Mouse (Mus musculus): Measurements from ENCODE around the gene Ccdc88a.
"Not testable (repeated sequence)": the region's sequence is repeated elsewhere in the genome, so short reads cannot be mapped to it uniquely, and the experiment has no call there.

The Ccdc88a gene

DNA sequence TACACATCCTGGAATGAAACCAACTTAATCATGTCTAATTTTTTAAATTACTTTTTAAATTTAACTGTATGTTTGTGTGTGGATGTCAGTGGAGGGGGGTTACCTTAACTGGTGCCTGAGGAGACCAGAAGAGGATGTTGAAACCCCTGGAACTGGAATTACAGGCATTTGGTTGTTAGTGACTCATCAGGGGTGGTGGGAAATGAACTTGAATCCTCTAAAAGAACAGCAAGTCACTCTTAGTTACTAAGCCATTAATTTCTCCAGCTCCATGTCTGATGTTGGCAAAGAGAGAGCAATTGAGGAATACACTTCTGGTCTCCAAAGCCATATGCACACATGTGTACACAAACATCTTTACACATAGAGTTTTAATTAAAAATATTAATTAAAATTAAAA, 101.2 kb downstream of the Ccdc88a start:
- no peak for DNase-seq

DNA sequence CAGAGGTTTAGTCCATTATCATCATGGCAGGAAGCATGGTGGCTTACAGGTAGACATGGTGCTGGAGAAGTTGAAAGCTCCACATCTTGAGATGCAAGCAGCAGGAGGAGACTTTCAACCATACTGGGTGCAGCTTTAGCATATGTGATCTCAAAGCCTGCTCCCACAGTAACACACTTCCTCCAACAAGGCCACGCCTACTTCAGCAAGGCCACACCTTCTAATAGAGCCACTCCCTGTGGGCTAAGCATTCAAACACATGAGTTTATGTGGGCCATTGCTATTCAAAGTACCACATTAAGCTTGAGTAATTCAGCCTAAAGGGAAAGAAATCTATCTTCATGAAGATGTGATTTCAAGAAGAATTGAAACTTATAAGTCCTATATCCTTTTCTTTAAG, 119.7 kb downstream of the Ccdc88a start:
- no peak for DNase-seq

DNA sequence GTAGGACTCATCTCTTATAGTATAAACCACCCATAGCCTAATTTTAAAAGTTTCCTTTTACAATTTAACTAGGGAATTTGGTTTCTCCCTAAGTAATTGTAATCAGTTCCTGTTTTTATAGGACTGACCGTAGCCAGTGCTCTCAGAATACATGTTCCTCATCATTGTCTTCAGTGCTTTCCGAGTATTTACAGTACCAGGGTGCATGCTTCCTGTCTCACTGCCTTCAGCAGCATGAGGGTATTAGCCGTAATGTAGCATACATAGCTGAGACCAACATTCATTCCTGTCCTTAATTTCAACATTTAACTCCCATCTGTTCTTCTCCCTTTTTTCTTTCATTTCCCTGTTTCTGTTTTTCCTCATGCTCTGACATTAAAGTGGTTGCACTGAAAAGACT, 123.5 kb downstream of the Ccdc88a start:
- DNase-seq = no peak

DNA sequence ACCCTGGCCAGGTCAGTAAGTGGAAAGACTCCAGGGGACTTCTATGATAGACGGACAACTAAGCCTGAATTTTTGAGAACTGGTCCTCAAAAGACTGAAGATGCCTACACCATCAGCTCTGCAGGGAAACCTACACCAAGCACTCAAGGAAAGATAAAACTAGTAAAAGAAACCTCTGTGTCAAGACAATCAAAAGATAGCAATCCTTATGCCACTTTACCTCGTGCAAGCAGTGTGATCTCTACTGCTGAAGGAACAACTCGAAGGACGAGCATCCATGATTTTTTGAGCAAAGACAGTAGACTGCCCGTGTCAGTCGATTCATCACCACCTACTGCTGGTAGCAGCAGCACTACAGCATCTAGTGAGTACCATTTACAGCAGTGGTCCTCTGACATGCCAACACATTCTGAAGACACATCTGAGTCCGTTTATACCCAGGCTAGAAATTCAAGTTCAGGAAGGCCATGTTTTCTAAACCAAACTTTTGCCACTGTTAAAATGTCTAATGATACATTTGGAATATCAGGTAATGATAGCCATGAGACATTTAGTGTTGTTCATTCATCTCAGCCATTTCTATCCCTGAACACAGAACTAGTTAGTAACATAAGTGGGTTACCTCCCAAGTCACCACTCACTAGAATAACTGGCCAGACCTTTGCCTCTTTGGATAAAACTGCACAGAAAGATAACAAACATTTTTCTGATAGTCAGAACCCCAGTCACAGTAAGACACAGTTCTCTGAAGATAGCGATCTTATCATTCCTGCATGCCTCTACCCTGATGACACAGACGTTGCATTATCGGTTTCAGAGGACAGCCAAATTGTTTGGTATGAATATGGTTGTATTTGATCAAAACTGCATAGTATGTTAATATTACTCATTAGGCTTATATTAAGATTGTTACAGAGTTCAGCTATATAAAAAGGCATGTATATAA, 130.8 kb downstream of the Ccdc88a start:
- DNase-seq = no peak

DNA sequence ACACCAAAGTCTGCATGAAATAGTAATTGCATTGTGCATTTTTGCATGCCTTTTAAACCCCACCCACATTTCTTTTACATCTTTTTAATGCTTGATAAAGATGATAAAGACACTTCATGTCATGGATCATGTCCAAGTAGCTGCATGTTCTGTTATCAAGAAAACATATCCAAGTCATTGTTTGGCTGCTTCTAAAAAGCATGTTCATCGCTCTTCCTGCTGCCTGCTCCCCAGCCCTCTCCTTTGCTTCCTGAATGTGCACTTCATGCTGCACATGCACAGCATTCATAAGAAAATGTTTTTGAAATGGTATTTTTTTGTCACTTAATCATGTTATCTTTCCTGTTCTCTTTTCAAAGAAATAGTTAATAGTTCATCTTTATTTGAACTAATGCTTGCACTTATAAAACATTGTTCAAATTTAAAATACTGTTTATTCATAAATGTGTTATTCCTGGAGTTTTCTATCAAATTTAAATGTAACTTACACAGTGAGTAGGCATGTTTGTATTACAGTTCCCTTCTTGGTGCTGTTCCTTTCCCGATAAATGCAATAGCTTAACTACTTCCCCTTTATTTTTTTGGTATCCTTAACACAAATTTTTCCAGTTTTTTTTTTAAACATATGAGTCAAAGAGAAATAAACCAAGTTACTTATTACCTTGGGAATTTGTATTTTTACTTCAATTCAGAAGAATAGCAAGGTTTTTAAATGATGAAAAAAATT, 131.6 kb downstream of the Ccdc88a start:
- DNase-seq = no peak

DNA sequence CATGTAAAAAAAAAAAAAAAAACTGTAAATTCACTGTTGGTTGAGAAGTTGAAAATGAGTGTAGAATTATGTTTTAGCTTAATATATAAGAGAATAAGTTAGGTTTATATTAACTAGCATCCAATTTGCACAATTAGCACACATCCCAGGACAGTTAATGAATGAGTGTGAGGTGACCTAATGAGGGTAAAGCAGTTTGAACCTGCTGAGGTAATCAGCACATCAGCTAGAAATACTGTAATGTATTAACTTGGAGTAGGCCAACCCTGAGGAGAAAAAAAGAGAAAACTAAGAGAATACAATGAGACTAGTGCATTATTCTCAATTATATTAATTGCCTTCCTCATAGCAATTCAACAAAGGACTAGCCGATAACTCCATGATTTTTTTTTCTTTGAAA, 136.0 kb downstream of the Ccdc88a start:
- no peak for DNase-seq

DNA sequence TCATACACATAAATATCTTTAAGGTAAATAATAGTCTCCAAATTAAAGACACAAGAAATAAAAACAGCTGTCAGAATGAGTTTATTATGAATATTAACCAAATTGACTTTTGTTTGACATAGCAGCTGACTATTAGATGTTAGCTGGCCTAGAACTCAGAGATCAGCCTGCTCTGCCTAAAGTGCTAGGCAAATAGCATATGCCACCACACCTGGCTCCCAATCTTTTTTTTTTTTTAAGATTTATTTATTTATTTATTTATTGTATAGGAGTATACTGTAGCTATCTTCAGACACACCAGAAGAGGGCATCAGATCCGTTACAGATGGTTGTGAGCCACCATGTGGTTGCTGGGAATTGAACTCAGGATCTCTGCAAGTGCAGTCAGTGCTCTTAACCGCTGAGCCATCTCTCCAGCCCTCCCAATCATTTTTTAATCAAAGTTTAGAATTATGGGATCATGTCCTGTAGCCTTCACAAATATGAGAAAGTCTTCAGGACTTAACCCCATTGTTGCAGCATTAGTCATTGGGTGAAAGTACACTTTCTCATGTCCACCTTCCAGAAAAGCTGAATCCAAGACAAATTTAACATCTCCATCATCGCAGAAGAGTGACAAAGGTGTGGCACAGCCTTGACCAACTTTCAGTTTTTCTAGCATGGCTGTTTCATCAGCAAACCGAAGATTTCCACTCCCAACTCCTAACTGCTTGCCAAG, 139.5 kb downstream of the Ccdc88a start:
- DNase-seq = no peak

DNA sequence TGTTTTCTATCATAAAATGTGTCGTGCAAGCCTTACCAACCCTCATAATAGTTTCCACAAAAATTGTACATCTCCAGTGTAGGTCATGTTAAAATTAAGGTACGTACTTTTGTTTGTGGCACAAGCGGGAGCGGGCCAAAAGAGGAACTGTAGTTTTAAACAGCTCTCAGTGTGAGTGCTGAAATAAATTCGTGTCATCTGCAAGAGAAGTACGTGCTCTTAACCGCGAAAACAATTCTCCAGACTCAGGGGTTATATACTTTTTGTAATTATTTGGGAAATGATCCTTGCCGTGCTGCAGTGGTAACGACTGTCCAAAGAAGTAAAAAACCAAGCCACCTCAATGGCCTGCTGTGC, 140.8 kb downstream of the Ccdc88a start:
- DNase-seq = no peak

DNA sequence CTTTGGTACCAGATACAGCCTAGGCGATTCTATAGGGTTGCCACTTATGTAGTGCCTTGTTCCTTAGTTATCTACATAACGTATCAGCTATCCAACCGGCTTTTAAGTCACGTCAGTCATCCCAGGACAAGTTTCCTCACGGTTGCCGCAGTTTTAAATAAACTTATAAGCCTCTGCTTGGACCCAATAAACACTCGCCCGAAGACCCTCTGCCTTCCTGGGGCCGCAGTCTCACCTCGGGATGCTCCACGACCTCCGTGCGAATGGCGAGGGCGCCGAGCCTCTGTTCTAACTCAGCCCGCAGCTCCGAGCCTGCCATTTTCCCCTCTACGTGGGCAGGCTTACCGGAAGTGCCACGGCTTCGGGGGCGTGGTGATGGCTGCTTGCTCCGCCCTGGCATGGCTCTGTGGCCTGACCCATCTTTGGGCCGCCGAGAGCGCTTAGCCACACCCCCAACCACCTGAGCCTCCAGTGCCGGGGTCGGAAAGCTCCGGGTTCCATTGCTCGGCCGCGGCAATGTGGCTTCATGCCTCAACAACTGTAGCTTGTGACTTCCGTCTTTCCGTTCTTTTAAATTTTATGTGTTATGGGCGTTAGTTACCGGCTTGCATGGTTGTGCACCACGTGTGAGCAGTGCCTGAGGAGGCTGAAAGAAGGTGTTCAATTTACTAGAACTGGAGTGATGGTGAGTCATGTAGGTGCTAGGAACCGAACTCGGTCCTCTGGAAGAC, 141.4 kb downstream of the Ccdc88a start, which contains the start of gene Prorsd1:
Gene Prorsd1 (minus strand): TSS at position 352 of the 731 bp plus-strand sequence.
- peak; percentile 93 to 94 for DNase-seq

DNA sequence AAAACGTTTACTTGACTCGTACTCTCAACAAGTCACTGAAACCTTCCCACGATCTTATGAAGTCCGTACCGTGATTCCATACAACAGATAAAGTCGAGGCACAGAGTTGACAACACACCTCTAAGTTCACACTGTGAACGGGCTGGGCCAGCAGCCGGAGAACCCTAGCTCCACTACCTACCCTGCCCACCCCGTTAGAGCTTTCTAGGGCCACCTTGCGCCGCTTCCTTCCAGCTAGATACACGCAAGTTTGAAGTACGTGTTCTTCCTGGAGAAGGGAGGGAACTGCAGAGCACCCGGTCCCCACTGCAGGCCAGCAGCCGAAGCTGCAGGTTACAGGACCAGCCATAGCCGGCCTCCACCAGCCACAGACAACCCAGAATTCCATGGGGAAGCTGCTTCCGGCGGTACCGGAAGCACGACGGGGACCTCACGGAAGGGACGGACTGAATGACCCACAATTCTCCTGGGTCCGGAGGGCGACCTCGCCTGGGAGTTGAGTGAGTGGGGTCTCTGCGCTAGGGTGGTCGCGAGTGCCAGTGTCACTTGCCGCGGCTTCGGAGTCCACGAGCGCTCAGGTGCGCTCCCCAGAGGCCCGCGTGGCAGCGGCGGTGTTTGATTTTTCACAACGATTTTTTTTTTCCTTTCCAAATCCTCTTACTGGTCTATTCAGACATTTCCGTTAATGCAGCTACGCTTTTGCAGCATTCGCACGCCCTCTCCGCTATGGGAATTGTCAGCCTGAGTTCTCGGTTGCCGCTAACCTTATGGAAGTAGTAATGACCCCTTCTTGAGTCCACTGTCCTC, 152.7 kb downstream of the Ccdc88a start, which contains the start of gene Mtif2:
Gene Mtif2 (plus strand): TSS at position 421 of the 807 bp plus-strand sequence.
- peak; percentile 68 to 76 for DNase-seq

DNA sequence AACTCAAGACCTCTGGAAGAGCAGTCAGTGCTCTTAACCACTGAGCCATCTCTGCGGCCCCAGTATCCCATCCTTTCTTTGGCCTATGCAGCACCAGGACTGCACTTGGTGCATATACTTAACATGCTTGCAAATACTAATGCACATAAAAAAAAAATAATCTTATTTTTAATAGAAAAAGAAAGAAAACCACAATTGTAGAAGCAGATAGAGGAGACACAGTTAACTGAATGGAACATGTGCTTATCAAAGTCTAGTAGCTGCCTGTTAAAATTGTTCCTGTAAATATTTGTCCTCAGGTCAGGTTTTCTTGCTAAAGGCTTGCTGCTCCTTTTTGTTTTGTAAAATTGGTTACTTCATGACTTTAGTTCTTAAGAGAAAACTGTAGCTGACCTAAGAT, 164.7 kb downstream of the Ccdc88a start:
- no peak for DNase-seq

DNA sequence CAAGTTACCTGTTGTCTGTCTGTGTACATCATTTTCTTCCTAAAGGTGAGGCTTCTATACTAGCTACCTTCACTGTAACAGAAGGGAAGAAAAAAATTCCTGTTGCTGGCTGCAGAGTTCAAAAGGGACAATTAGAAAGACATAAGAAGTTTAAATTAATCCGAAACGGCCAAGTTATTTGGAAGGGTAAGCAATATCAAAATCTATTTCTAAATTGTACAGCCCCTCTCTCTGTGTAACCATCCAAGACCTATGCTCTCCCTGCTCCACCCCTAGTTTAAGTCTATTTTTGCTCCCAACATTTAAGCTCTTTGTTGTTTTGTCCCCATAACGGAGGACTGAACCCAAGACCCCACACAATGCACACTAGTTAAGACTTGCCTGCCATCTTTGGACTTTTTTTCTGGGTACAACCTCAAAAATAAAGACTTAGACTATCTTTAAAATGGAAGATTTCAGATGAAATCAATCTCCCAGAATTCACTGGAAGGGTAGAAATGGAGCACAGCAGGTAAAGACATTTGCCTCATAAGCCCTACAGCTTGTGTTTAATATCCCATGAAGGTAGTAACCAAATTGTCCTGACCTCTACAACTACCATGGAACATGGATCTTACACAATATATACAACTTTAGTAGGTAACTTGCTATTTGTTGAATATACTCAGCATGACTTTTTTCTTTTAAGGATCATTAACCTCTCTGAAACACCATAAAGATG, 170.9 kb downstream of the Ccdc88a start:
- no peak for DNase-seq

DNA sequence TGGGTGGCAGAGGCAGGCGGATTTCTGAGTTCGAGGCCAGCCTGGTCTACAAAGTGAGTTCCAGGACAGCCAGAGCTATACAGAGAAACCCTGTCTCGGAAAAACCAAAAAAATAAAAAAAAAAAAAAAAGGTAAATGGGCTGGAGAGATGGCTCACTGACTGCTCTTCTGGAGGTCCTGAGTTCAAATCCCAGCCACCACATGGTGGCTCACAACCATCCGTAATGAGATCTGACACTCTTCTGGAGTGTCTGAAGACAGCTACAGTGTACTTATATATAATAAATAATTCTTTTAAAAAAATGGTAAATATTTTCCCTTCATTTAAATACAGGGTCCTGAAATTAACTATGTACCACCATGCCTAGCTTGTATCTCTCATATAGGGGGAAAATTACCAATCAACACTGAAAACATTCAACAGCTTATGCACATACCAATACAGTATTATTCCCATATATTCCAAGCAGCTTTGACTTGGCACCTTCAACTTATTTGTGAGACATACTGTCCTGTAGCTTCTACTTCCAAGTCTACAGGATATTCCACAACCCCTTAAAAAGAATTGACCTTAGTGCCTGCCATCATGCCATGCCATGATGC, 171.8 kb downstream of the Ccdc88a start:
- DNase-seq = not testable (repeated sequence)

DNA sequence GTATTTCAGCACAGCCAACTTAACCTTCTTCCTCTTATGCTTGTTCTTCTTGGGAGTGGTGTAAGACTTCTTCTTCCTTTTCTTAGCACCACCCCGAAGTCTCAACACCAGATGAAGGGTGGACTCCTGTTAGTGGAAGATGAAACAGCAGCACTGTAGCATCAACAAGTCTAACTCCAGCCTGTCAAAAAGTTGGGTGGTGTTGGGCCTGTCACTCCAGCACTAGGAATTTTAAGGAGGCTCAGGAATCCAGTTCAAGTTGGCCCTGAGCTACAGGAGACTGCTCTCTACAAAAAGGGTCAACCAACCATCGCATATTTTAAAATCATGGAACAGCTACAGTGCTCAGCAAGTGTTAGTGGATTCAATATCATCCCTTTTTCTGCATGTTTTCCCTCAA, 172.8 kb downstream of the Ccdc88a start:
- DNase-seq = not testable (repeated sequence)

DNA sequence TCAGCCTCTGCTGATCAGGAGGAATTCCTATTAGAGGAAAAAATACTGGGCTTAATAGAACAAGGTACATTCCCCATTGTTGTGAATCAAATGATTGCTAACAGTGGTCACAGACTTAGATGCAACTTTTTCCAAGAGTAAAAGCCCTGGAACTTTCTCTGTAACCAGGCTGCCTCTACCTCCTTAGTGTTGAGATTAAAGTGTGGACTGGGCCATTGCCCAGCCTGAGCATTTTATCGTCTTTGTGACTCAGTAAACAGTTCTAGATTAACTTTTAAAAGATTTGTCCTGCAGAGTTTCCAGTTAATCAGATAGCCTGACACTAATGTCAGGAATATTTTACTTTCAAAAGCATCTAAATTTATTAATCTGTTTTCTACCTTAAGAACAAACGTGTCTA, 173.3 kb downstream of the Ccdc88a start:
- DNase-seq = no peak

DNA sequence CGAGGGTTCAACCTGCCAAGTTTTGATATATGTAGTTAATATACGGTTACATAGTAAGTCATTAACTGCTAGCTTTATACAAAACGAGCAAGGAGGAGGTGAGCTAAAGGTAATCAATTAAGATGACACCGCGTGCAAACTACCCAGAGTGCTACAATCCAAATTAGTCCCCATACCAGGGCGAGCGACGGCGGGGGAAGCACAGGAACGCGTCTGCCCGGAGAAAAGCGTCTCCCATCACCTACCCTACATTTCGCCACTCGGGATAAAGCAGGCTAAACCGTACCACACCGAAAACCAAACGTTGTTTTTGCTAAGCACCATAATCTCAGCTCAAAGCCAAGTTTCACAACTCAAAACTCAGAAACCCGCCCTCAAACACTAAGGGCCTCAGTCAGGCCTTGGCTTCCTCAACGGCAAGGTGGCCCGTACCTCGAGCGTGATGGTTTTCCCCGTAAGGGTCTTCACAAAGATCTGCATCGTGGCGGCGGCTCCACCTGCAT, 173.8 kb downstream of the Ccdc88a start:
- peak in 1 of 2 experiments; percentile 9 for DNase-seq

DNA sequence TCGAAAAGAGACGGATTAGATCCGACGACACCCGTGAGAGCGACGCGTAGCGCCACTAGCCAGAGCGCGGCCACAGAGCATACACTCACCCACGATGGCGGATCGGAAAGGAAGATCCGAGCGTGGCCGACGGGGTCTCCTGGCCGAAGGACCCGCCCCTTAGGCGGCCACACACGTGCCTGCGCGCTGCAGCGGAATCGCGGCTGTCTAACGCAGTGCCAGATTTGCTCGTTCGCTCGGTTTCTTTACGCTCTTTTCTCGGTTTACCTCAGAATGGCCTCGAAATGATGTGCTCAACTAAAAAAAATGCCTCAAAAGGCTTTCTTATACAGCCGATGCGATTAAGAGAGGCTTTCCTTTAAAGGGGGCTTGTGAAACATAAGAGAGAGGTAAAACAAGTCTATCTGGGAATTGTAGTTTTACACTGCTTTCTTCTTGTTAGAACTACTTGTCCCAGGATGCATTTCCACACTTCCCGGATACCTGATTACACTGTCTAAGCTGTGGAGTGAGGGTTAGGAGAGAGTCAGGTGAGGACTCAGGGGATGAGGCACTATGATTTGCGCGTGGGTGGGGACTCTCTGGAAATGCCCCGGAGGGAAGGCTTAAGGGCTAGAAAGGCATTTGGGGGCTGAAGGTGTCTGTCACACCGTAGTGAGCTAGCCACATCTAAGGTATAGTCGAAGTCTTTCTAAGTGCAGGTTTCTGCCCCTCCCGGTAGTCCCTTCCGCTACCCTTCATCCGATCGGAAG, 174.5 kb downstream of the Ccdc88a start, which contains the start of the genes Clhc1 and Rps27a:
Gene Clhc1 (plus strand): TSS at position 199 of the 752 bp plus-strand sequence.
Gene Rps27a (minus strand): TSS at position 358 of the 752 bp plus-strand sequence.
- DNase-seq = peak; percentile 88 to 94

DNA sequence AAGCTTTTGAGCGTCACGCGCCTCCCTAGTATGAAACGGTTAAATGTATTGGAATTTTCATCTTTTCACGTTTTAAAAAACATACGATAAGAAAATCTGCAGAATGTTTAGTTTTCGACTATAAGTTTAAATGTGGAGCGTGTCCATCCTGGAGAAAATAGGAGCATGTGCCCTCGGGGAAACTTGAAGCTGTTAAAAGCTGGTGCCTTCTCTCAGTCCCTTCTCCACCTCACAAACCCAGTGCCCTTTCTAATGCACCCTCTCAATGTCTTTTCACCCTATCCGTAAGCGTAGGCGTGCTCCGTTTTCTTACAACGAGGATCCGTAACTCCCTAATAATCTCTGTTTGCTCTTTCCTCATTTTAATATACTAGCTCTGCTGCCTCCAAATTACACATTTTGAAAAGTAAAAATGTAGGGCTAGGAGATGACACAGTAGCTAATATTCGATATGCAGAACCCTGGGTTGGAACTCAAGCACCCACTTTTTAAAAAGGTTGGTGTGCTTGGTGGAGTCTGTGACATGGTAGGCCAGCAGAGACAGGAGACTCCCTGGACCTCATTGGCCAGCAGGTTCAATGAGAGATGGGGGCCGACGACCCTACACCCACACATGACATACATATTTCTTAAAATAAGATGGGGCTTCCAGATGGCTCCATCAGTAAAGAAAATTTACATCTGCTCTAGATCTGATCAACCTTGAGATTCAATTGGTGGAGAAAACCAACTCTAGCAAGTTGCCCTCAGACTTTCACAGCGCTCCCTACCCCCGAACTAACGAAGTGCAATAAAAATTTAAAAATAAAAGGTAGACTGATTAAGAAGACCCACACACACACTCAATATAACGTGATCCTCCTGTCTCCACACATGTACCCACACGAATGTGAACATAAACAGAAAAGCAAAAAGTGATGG, 175.3 kb downstream of the Ccdc88a start:
- DNase-seq = no peak

Data from kidney, adult 8-10 months (tissue).